Mouse (Mus musculus) C2C12 (cell line): ENCODE measurements at regions not wholly inside any gene's neighbourhood (a gene's known extent, or its start where the extent isn't known, plus 50 kb on each side); places are given as distances from the start of the nearest gene placed in this dataset.

ENCODE experiments used
- CTCF ChIP-seq: IDR thresholded peaks from one replicate; pipeline ENCODE4 v1.5.1; 2011; ENCODE audit not compliant: control insufficient read depth, insufficient read depth, insufficient read length
- MAX ChIP-seq: IDR thresholded peaks from one replicate; pipeline ENCODE4 v1.6.1; 2011; ENCODE audit warnings: mild to moderate bottlenecking, control low read depth
- MYOG ChIP-seq: IDR thresholded peaks from one replicate; pipeline ENCODE4 v1.6.1; 2011; ENCODE audit not compliant: control insufficient read depth, insufficient read length; ENCODE audit errors: extremely low read depth
- USF1 ChIP-seq: IDR thresholded peaks from one replicate; pipeline ENCODE4 v1.6.1; 2011; ENCODE audit warnings: low read depth, mild to moderate bottlenecking, control low read depth, moderate library complexity

DNA sequence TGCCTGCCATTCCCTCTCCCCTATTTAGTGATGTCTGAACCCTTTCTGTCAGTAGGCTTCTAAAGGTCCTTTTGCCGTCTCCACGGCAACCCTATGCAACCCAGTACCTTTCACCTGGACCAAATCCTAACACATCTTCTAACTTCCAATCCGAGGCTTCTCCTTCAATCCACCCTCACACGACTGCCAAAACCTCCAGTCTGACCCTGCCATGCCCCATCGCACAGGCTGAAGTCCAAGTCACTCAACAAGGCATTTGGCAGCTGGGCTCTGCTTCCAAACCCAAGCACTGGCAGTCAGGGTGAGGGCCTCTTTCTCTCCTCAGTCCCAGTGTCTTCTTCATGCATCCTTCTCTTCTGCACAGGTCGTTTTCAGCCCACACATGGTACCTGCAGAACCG is 83.0 kb upstream of the Lrpprc start:
- TF ChIP-seq MYOG: no peak
- no peak for TF ChIP-seq CTCF
- no peak for TF ChIP-seq MAX
- TF ChIP-seq USF1: no peak
